Mouse (Mus musculus): Measurements from ENCODE around the gene Nhp2.
A peak's percentile ranks its signal among the peaks of the same experiment; 100 is the strongest.
"Not testable (repeated sequence)": the region's sequence is repeated elsewhere in the genome, so short reads cannot be mapped to it uniquely, and the experiment has no call there.

The Nhp2 gene

DNA sequence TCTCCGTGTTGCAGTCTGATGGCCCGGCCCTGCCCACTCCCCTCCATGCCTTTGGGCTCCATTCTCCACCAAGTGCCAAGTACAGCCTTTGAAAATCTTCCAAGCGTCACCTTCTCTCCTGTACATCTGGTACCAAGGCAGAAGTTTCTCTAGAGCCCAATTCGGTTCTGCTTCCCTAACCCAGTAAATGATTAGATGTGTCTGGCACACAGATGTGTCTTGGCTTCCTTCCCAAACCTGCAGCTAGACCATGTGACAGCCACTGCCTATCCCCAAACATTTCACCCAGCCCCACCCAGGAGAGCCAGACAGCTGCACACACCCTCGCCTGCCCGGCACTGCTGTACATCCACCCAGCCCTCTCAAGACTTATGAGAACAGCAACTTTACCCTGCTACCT lies 39.2 kb downstream of the Nhp2 start:
- DNase-seq = peak; percentile 95

DNA sequence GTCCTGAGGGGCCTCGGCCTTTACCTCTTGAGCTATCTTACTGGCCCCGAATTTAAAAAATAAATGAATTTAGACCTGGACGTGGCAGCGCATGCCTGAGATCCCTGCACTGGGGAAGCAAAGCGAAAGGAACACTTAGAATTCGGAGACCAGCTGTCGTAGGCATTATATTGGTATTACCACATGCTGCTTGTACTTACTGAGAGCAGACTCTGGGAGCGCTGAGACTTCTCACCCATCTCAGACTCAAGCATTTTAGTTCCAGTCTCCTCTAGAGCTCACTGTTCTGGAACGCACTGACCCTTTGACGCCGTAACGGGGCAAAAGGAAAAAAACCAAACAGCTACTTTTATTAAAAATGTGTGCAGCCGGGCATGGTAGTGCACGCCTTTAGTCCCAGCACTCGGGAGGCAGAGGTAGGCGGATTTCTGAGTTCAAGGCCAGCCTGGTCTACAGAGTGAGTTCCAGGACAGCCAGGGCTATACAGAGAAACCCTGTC lies 42.4 kb downstream of the Nhp2 start:
- DNase-seq = no peak

DNA sequence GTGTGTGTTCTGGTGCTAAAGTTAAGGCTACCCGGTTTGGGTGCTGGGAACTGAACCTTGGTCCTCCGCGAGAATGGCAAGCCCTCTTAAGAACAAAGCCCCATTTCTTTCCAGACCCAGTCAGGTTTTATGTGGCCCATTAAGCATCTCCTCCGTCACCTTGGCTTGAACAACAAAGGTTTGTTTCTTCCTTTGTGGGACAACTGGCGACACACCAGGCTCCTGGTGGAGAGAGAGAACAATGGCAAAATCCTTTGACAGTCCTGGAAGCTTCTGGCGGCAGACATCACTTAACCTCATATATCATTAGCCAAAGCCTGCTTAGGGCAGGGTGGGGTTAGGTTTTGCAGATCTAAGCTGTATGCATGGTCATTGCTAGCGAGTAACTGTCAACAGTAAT lies 43.1 kb downstream of the Nhp2 start:
- DNase-seq = no peak

DNA sequence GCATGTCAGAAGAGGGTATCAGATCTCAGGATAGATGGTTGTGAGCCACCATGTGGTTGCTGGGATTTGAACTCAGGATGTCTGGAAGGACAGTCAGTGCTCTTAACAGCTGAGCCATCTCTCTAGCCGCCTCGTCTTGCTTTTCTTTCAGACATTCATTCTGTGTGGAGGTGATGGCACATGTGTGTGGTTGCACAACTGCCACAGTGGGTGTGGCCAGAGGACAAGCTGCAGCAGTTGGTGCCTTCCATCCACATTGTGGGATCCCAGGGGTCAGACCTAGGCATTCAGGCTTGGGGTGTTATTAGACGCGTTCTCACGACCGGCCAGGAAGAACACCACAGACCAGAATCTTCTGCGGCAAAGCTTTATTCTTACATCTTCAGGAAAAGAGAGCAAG lies 45.2 kb downstream of the Nhp2 start:
- not testable (repeated sequence) for DNase-seq

DNA sequence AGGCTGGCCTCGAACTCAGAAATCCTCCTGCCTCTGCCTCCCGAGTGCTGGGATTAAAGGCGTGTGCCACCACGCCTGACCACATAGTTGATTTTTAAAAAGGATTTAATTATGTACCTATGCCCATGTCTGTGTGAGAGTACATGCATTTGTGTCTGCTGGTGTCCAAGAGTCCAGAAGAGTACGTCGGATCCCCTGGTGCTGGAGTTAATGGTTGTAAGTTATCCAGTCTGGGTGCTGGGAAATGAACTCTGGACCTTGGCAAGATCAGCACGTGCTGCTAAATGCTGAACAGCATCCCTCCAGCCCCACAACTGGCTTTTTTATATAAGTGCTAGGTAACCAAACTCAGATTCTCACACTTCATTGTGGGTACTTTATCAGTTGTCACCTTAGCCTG lies 51.3 kb downstream of the Nhp2 start:
- no peak for DNase-seq

DNA sequence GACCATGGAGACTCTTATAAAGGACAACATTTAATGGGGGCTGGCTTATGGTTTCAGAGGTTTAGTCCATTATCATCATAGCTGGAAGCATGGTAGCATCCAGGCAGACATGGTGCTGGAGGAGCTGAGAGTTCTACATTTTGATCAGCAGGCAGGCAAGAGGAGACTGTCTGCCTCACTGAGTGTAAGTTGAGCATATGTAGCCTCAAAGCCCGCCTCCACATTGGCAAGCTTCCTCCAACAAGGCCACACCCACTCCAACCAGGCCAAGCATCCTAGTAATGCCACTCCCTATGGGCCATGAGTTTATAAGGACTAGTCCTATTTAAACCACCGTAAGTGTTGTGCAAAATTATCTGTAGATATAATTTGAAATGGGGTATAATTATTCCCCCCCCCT lies 51.8 kb downstream of the Nhp2 start:
- DNase-seq = no peak

DNA sequence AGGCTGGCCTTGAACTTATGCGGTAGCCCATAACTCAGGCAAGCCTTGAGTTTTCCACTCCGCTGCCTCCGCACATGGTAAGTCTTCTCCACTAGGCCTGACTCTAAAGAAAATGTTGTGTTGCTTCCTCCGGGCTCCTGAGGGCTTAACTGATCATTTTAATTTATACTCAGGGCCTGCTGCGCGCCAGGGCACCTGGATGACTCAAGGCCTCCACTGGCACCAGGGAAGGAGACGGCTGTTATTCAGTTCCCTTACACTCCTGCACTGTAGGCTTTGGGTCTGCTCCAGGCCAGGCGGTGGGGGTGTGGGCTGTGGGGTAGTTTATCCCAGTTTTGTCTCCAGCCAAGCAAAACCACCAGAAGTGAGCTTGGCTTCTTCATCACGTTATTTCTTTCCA lies 53.8 kb downstream of the Nhp2 start:
- peak; percentile 51 for DNase-seq

All from kidney, adult 11 months (tissue).